Mouse (Mus musculus) liver, adult 2 months (tissue): ENCODE measurements at regions not wholly inside any gene's neighbourhood (a gene's known extent, or its start where the extent isn't known, plus 50 kb on each side); places are given as distances from the start of the nearest gene placed in this dataset.

Experiments used
- CTCF ChIP-seq: fragments of 200-500 bp; IDR thresholded peaks from 2 replicates; pipeline ENCODE4 v1.5.1; 2011; ENCODE audit warnings: low read depth, low read length, control low read depth
- POLR2A ChIP-seq: fragments of 200-500 bp; IDR thresholded peaks from 2 replicates; pipeline ENCODE4 v1.6.1; 2011; ENCODE audit warnings: low read length, control low read depth; ENCODE audit not compliant: insufficient read depth; ENCODE audit errors: extremely low read depth

DNA sequence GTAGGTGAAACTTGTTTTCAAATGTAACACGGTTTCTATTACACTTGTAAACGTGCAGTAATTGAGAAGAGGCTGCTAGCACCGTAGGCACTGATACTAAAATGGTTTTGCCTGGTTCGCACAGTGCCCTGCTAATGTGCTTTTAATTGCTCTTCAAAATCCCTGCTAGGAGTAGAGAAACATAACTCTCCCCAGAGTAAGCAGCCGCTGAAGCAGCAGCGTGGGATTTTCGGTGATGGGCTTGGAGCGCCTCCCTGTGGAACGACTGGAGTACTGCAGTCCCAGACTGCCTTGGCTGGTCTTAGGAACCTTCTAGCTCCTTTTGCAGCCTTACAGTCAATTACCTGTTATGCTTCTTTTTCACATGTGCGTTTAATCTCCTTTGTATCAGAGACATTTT, 179.5 kb upstream of the Atp11b start:
- TF ChIP-seq CTCF (peak; percentile 29; the same call in 1 of the 2 replicates), POLR2A (no peak)
